Mouse (Mus musculus) midbrain, embryonic 10.5 days (tissue): ENCODE data around the gene Zmynd15. TPM values are rescaled to one million over a fixed set of nuclear protein-coding genes. Genes with fewer than 3 reads are reported as not detected.
"Not testable (repeated sequence)": the region's sequence is repeated elsewhere in the genome, so short reads cannot be mapped to it uniquely, and the experiment has no call there.

Experiments
- DNase-seq: peaks from one replicate; pipeline ENCODE4 v3.0.0-alpha.2; 2017; ENCODE audit warnings: low spot score
- H3K27ac ChIP-seq: fragments of 300-500 bp; sonication (generic); replicated peaks from 2 replicates; pipeline ENCODE4 v1.5.1; 2016; ENCODE audit warnings: mild to moderate bottlenecking
- H3K27me3 ChIP-seq: fragments of 300-500 bp; sonication (generic); 2 replicates; pipeline ENCODE4 v1.6.1; 2016; ENCODE audit warnings: low read depth, mild to moderate bottlenecking; ENCODE audit not compliant: poor library complexity, severe bottlenecking
- H3K36me3 ChIP-seq: fragments of 300-500 bp; sonication (generic); 2 replicates; pipeline ENCODE4 v1.6.1; 2016; ENCODE audit warnings: mild to moderate bottlenecking, moderate library complexity
- H3K4me1 ChIP-seq: fragments of 300-500 bp; sonication (generic); 2 replicates; pipeline ENCODE4 v1.6.1; 2016
- H3K4me3 ChIP-seq: fragments of 300-500 bp; sonication (generic); 2 replicates; pipeline ENCODE4 v1.5.1; 2016; ENCODE audit warnings: mild to moderate bottlenecking, moderate library complexity
- H3K9me3 ChIP-seq: fragments of 300-500 bp; sonication (generic); replicated peaks from 2 replicates; pipeline ENCODE4 v1.6.1; 2016; ENCODE audit warnings: mild to moderate bottlenecking
- WGBS: fragments of 180-500 bp; shearing (Covaris S2); methylation state at CpG from one replicate; pipeline ENCODE4 v1.1.7; 2016; 5-methylcytosine and 5-hydroxymethylcytosine counted together
- polyA plus RNA-seq: library from polyadenylated mRNA; unstranded; fragments of >200 nt; fragmentation: Nextera tagmentation; extraction: Ambion mirVana; gene quantifications from 2 replicates; pipeline ENCODE4 v1.2.1, GENCODE M21; 2016

Zmynd15 gene
- 0.14 and 0.40 TPM in 2 replicates for polyA plus RNA-seq

- DNase-seq, result peak; percentile 37
- Histone ChIP-seq H3K27me3 (peaks cover 64% of the 10 kb centered on the region), H3K27ac (peak within 1 kb of the TSS; percentile 46), H3K36me3 (peaks cover 6% of the 10 kb centered on the region; the same call in 1 of the 2 replicates), H3K4me1 (peaks cover 14% of the 10 kb centered on the region), H3K9me3 (no peaks in the 10 kb centered on the region), H3K4me3 (peak within 1 kb of the TSS; percentile 60)
- 15% methylated on average over 32 of the region's 32 CpGs for WGBS
These were observed at the start of gene Zmynd15 for GRCm38 (mm10) chr11:70458688-70459600. Zmynd15 (plus strand) TSS chr11:70459433.

- Histone ChIP-seq H3K4me1 (peaks cover 26% of the 10 kb centered on the region), H3K4me3 (peak within 1 kb of the TSS; percentile 98), H3K27me3 (no peaks in the 10 kb centered on the region), H3K27ac (peak within 1 kb of the TSS; percentile 96), H3K9me3 (no peaks in the 10 kb centered on the region), H3K36me3 (peaks cover 26% of the 10 kb centered on the region)
- under 1% methylated on average over 59 of the region's 59 CpGs for WGBS
- peak; percentile 99 for DNase-seq
These were observed 49.5 kb upstream of the Zmynd15 start, which contains the start of gene Pelp1 for GRCm38 (mm10) chr11:70409594-70410296. Pelp1 (minus strand) TSS chr11:70410031.

- WGBS, result 64% methylated on average over 6 of the region's 6 CpGs
- Histone ChIP-seq H3K4me1 (peaks cover 26% of the 10 kb centered on the region), H3K9me3 (no peaks in the 10 kb centered on the region), H3K27ac (peak overlapping the region; percentile 96), H3K4me3 (peak overlapping the region; percentile 98), H3K27me3 (no peaks in the 10 kb centered on the region), H3K36me3 (peaks cover 20% of the 10 kb centered on the region)
- no peak for DNase-seq
These were observed 49.0 kb upstream of the Zmynd15 start for GRCm38 (mm10) chr11:70410297-70410643.

GRCm38 (mm10) chr11:70412591-70412990 lies 46.6 kb upstream of the Zmynd15 start:
- H3K4me3 ChIP-seq, result no peak overlapping the region

GRCm38 (mm10) chr11:70413961-70414360 lies 45.3 kb upstream of the Zmynd15 start:
- 15% methylated on average over 3 of the region's 3 CpGs for WGBS
- H3K36me3 ChIP-seq, result no peaks in the 10 kb centered on the region
- H3K27me3 ChIP-seq, result no peaks in the 10 kb centered on the region
- peaks cover 11% of the 10 kb centered on the region for H3K4me1 ChIP-seq
- H3K4me3 ChIP-seq, result no peak overlapping the region
- no peak overlapping the region for H3K27ac ChIP-seq
- DNase-seq, result peak; percentile 74
- no peaks in the 10 kb centered on the region for H3K9me3 ChIP-seq

More at GRCm38 (mm10) chr11:70412591-70412990, 46.6 kb upstream of the Zmynd15 start:
- H3K27ac ChIP-seq, result no peak overlapping the region
- no peaks in the 10 kb centered on the region for H3K27me3 ChIP-seq
- peaks cover 24% of the 10 kb centered on the region for H3K4me1 ChIP-seq
- no peak for DNase-seq
- peaks cover 1% of the 10 kb centered on the region; the same call in 1 of the 2 replicates for H3K36me3 ChIP-seq
- H3K9me3 ChIP-seq, result no peaks in the 10 kb centered on the region
- WGBS, result 83% methylated on average over 5 of the region's 5 CpGs

GRCm38 (mm10) chr11:70418199-70418598 lies 41.0 kb upstream of the Zmynd15 start:
- Histone ChIP-seq H3K36me3 (no peaks in the 10 kb centered on the region), H3K4me3 (no peak overlapping the region), H3K27ac (no peak overlapping the region), H3K9me3 (no peaks in the 10 kb centered on the region), H3K4me1 (no peaks in the 10 kb centered on the region), H3K27me3 (no peaks in the 10 kb centered on the region)
- no peak for DNase-seq
- WGBS, result 73% methylated on average over 4 of the region's 4 CpGs

GRCm38 (mm10) chr11:70419486-70419885 lies 39.7 kb upstream of the Zmynd15 start:
- no peak overlapping the region for H3K27ac ChIP-seq
- H3K4me3 ChIP-seq, result no peak overlapping the region
- no peaks in the 10 kb centered on the region for H3K4me1 ChIP-seq
- no peak for DNase-seq
- no peaks in the 10 kb centered on the region for H3K36me3 ChIP-seq
- no peaks in the 10 kb centered on the region for H3K27me3 ChIP-seq
- H3K9me3 ChIP-seq, result no peaks in the 10 kb centered on the region
- WGBS, result 75% methylated on average over 5 of the region's 5 CpGs

GRCm38 (mm10) chr11:70426598-70426997 lies 32.6 kb upstream of the Zmynd15 start:
- 80% methylated on average over 6 of the region's 6 CpGs for WGBS
- not testable (repeated sequence) for H3K36me3 ChIP-seq, H3K27ac ChIP-seq

GRCm38 (mm10) chr11:70431574-70431973 lies 27.7 kb upstream of the Zmynd15 start:
- WGBS, result 30% methylated on average over 5 of the region's 5 CpGs
- Histone ChIP-seq H3K27me3 (no peaks in the 10 kb centered on the region), H3K27ac (peak overlapping the region; percentile 92), H3K36me3 (peaks cover 12% of the 10 kb centered on the region), H3K9me3 (no peaks in the 10 kb centered on the region), H3K4me1 (peaks cover 46% of the 10 kb centered on the region), H3K4me3 (peak overlapping the region; percentile 88)
- DNase-seq, result peak; percentile 16

More at GRCm38 (mm10) chr11:70426598-70426997, 32.6 kb upstream of the Zmynd15 start:
- not testable (repeated sequence) for H3K4me3 ChIP-seq, H3K27me3 ChIP-seq, H3K9me3 ChIP-seq, DNase-seq
- peaks cover 13% of the 10 kb centered on the region for H3K4me1 ChIP-seq

- WGBS, result 1% methylated on average over 75 of the region's 75 CpGs
- Histone ChIP-seq H3K9me3 (no peaks in the 10 kb centered on the region), H3K27ac (peak within 1 kb of the TSS; percentile 92), H3K4me3 (peak within 1 kb of the TSS; percentile 88), H3K36me3 (peaks cover 19% of the 10 kb centered on the region), H3K27me3 (no peaks in the 10 kb centered on the region), H3K4me1 (peaks cover 46% of the 10 kb centered on the region)
- peak; percentile 98 for DNase-seq
These were observed 27.0 kb upstream of the Zmynd15 start, which contains the start of gene Arrb2 for GRCm38 (mm10) chr11:70432048-70432894. Arrb2 (plus strand) TSS chr11:70432635.

GRCm38 (mm10) chr11:70432895-70433568 lies 26.2 kb upstream of the Zmynd15 start:
- Histone ChIP-seq H3K36me3 (peaks cover 27% of the 10 kb centered on the region), H3K9me3 (no peaks in the 10 kb centered on the region), H3K4me3 (peak overlapping the region; percentile 88), H3K27ac (peak overlapping the region; percentile 92), H3K4me1 (peaks cover 46% of the 10 kb centered on the region), H3K27me3 (no peaks in the 10 kb centered on the region)
- no peak for DNase-seq
- WGBS, result 10% methylated on average over 15 of the region's 15 CpGs
